Mouse (Mus musculus) gastrocnemius, postnatal 4 days (tissue): Measurements from ENCODE around the gene Lrrn4cl. TPM values are rescaled to one million over a fixed set of nuclear protein-coding genes. Genes with fewer than 3 reads are reported as not detected.

Experiments used
- microRNA-seq: library from miRNA; unstranded; fragments of <30 nt; microRNA quantifications from one replicate; pipeline ENCODE4 v1.2.0, GENCODE M21; 2021
- total RNA-seq, 2 experiments: library from RNA; stranded (reverse); gene quantifications; 2 replicates each; pipeline ENCODE4 v1.2.3; 2021

Lrrn4cl gene
- total RNA-seq, 2 experiments from 2014 or later = 18.7 to 22.9 TPM

Small RNAs within 50 kb of the gene (microRNA-seq; reads per million reads assigned to microRNA genes)
- gene Mir5136 = not detected

Other genes starting within 250 kb of the Lrrn4cl start
- not detected for gene Slc22a6, start 232.7 kb upstream of the Lrrn4cl start, total RNA-seq
- under 1 TPM; 0.05 to 0.10 TPM for gene Chrm1, start 187.0 kb upstream of the Lrrn4cl start, total RNA-seq
- gene Slc3a2, start 127.4 kb upstream of the Lrrn4cl start, total RNA-seq = 10 to 100 TPM; 42.4 to 43.8 TPM
- 10 to 100 TPM; 34.5 to 35.1 TPM for gene Wdr74, start 114.9 kb upstream of the Lrrn4cl start, total RNA-seq
- gene 1700092M07Rik, start 110.0 kb upstream of the Lrrn4cl start, total RNA-seq = 1 to 10 TPM in 1 of 2 experiments, not detected in 1; 2.5 TPM
- 10 to 100 TPM; 59.1 to 60.5 TPM for gene Stx5a, start 109.4 kb upstream of the Lrrn4cl start, total RNA-seq
- gene Nxf1, start 93.7 kb upstream of the Lrrn4cl start, total RNA-seq = 10 to 100 TPM; 70.4 to 80.5 TPM
- 10 to 100 TPM; 71.4 to 85.6 TPM for gene Tmem223, start 79.8 kb upstream of the Lrrn4cl start, total RNA-seq
- 10 to 100 TPM; 19.3 to 21.9 TPM for gene Tmem179b, start 76.3 kb upstream of the Lrrn4cl start, total RNA-seq
- gene Taf6l, start 64.4 kb upstream of the Lrrn4cl start, total RNA-seq = 10 to 100 TPM; 15.5 to 16.9 TPM
- gene Polr2g, start 52.2 kb upstream of the Lrrn4cl start, total RNA-seq = 10 to 100 TPM; 61.0 to 65.4 TPM
- 1 to 10 TPM; 1.4 to 1.5 TPM for gene Zbtb3, start 48.2 kb upstream of the Lrrn4cl start, total RNA-seq
- 10 to 100 TPM; 19.9 to 22.9 TPM for gene Ttc9c, start 31.4 kb upstream of the Lrrn4cl start, total RNA-seq
- 10 to 100 TPM; 61.3 to 71.0 TPM for gene Hnrnpul2, start 30.8 kb upstream of the Lrrn4cl start, total RNA-seq
- under 1 TPM in 1 of 2 experiments, not detected in 1; 0.67 TPM for gene AC129217.1, start 21.0 kb upstream of the Lrrn4cl start, total RNA-seq
- 10 to 100 TPM; 22.1 to 24.2 TPM for gene Bscl2, start 13.3 kb upstream of the Lrrn4cl start, total RNA-seq
- gene Gng3, start 11.6 kb upstream of the Lrrn4cl start, total RNA-seq = under 1 TPM; 0.17 to 0.26 TPM
- gene Ubxn1, start 20.7 kb downstream of the Lrrn4cl start, total RNA-seq = 100 to 1,000 TPM; 149 to 158 TPM
- gene Uqcc3, start 30.2 kb downstream of the Lrrn4cl start, total RNA-seq = 10 to 100 TPM; 48.1 to 49.3 TPM
- 10 to 100 TPM in 1 of 2 experiments, 1 to 10 TPM in 1; 2.4 to 11.4 TPM for gene Lbhd1, start 33.0 kb downstream of the Lrrn4cl start, total RNA-seq
- not detected for gene Gm49403, start 33.2 kb downstream of the Lrrn4cl start, total RNA-seq
- gene 1810009A15Rik, start 38.1 kb downstream of the Lrrn4cl start, total RNA-seq = 10 to 100 TPM; 30.0 to 30.9 TPM
- 1 to 10 TPM; 1.5 to 2.9 TPM for gene Gm49416, start 38.2 kb downstream of the Lrrn4cl start, total RNA-seq
- gene Ints5, start 42.2 kb downstream of the Lrrn4cl start, total RNA-seq = 10 to 100 TPM; 19.0 to 20.1 TPM
- gene Ganab, start 47.3 kb downstream of the Lrrn4cl start, total RNA-seq = 10 to 100 TPM; 74.2 to 77.0 TPM
- gene B3gat3, start 69.6 kb downstream of the Lrrn4cl start, total RNA-seq = 10 to 100 TPM; 29.6 to 31.6 TPM
- gene Rom1, start 78.6 kb downstream of the Lrrn4cl start, total RNA-seq = 1 to 10 TPM; 4.4 to 4.9 TPM
- 10 to 100 TPM; 24.3 to 26.7 TPM for gene Eml3, start 78.8 kb downstream of the Lrrn4cl start, total RNA-seq
- gene Mta2, start 91.1 kb downstream of the Lrrn4cl start, total RNA-seq = 10 to 100 TPM; 61.1 to 69.8 TPM
- 10 to 100 TPM; 12.7 to 14.9 TPM for gene Tut1, start 103.1 kb downstream of the Lrrn4cl start, total RNA-seq
- gene Eef1g, start 116.3 kb downstream of the Lrrn4cl start, total RNA-seq = 100 to 1,000 TPM; 704 to 748 TPM
- 100 to 1,000 TPM; 377 to 414 TPM for gene Ahnak, start 138.5 kb downstream of the Lrrn4cl start, total RNA-seq
- 1 to 10 TPM; 1.7 to 5.3 TPM for gene Scgb1a1, start 237.2 kb downstream of the Lrrn4cl start, total RNA-seq